Mouse (Mus musculus) spleen, adult 12 weeks (tissue): ENCODE measurements around the gene Hist1h1d.
"Not testable (repeated sequence)": the region's sequence is repeated elsewhere in the genome, so short reads cannot be mapped to it uniquely, and the experiment has no call there.

ENCODE experiments used
- DNase-seq: peaks from one replicate; pipeline ENCODE4 v3.0.0; 2022; ENCODE audit warnings: low spot score

Hist1h1d gene

GRCm38 (mm10) chr13:23591886-23592285 lies 38.8 kb downstream of the Hist1h1d start:
- not testable (repeated sequence) for DNase-seq

- DNase-seq = no peak
Observed at GRCm38 (mm10) chr13:23592614-23593013, 39.6 kb downstream of the Hist1h1d start.

- no peak for DNase-seq
Observed at GRCm38 (mm10) chr13:23593051-23593770, 40.1 kb downstream of the Hist1h1d start.

DNA sequence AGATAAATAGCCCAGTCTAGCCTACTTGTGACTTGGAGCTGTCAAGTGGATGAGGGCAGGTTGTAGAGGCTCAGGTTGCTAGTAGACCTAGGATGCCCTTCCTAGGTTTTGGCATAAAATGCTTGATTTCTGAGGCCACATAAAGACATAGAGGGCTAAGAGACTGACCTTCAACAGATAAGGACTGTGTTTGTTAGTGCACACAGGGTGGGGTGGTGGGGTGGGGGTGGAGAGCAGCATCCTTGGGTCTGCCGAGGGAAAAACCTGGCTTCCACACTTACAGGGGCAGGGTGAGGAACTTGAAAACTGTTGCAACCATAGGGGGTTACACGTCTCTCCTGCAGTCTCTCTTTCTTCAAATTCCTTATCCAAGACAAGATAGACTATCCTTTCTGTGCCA lies 42.1 kb downstream of the Hist1h1d start:
- DNase-seq = no peak

GRCm38 (mm10) chr13:23595622-23596372 lies 42.7 kb downstream of the Hist1h1d start:
- no peak for DNase-seq

GRCm38 (mm10) chr13:23597957-23598356 lies 44.9 kb downstream of the Hist1h1d start:
- DNase-seq = peak; percentile 77

DNA sequence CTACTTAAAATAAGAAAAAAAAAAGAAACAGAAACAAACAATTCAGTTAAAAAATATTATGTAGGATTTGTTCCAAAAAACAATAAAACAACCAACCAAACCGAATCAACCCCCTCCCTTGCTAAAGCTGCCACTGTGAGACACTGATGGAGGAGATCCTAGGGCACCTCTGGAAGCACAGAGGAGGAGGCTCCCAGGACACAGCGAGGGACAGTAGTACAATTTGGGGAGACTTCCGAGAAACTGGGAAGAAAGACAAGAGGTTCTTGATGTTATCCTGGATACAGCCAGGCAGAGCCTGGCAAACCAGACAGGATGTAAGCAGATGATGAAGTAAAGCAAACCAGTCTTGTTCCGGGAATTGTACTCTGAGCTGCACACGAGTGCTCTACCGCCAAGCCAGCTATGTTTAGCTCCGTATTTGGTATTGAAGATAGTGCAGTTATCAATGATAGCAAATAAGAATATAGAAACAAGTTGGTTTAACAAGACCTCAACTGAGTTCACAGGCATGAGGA lies 50.2 kb downstream of the Hist1h1d start:
- no peak for DNase-seq

DNA sequence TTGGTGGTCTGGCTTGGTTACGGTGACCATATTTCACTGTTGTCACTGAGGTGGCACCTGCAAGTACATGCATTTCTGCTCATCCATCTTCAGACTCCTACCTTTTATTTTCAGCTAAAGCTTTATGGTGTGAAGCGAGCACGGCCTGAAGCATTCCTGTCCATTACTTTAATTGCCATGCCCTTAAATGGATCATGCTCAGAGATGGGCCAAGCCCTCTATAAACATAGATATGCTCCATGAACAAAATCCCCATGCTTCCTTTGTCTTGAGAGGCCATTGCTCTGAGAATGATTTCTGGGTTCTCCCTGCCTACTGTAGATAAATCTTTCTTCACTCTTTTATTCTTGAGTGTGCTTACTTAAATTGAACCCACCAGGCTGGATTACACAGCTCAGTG lies 51.4 kb downstream of the Hist1h1d start:
- DNase-seq = no peak

DNA sequence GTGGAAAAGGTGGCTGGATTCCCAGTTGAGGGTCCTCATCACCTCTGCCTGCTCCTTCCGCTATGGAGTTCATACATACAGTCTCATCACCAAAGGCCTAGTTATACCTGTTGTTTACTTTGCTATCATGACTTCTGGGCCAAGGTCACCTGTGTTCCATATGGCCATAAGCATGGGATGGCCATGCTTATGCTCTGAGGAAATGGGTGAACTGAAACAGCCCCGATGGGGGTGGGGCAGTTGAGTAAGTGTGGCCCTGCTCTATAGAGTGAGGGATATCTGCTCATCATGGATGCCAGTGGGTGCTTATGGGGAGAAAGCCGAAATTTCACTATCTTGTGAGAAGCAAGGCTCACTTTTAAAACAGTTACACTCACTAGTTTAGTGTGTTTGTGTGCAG lies 52.0 kb downstream of the Hist1h1d start:
- no peak for DNase-seq

DNA sequence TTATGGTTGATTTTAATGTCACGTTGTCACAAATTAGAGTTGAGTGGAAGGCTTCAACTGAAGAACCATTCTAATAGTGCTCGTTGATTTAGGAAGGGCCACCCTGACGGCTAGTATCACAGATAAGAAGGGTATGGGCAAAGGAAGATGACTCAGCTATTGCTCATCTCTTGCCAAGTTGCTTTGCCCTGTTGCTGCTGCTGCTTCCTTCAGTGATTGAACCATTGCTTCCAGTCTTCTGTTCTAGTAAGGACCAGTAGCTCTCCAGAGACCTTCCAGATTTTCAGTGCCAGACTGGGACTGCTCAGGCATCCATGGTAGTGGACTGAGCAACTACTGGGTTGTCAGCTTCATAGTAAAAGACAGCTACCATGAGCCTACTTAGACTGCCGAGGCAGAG lies 56.1 kb downstream of the Hist1h1d start:
- DNase-seq = peak; percentile 23

GRCm38 (mm10) chr13:23609844-23610243 lies 56.8 kb downstream of the Hist1h1d start:
- DNase-seq = no peak
